Mouse (Mus musculus) CD4-positive, CD25-positive, alpha-beta regulatory T cell, adult 9 weeks (primary cell): ENCODE data around the gene Gm5965. TPM values are rescaled to one million over a fixed set of nuclear protein-coding genes. Genes with fewer than 3 reads are reported as not detected.

Experiments used
- polyA plus RNA-seq: library from polyadenylated mRNA; unstranded; fragments of 100-300 nt; shearing (Covaris generic); gene quantifications from one replicate; pipeline ENCODE4 v1.2.1, GENCODE M21; 2017

The Gm5965 gene
- not detected for polyA plus RNA-seq

GRCm38 (mm10) chr16:88777596-88777995 lies at the start of gene Gm5965:
TSS of gene Gm5965 (plus strand) at chr16:88777896.

DNA sequence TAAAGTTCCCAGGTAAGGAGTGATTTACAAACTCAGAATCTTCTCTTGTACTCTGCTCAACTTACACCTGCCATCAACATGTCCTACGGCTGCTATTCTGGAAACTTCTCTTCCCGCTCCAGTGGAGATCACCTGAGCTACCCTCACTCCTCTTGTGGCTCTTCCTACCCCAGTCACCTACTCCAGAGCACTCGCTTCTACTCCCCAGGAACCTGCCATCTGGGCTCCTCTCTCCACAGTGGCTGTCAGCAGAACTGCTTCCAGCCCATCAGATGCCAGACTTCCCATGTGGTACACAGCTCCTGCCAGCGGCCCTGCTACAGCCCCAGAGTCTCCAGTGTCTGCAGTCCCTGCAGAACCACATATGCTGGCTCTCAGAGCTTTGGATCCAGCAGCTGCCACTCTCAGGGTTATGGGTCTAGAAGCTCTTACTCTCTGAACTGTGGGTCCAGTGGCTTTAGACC lies 48.9 kb upstream of the Gm5965 start, which contains the start of gene Krtap13-1:
Gene Krtap13-1, plus strand, starts transcription at position 51 of the 464 bp plus-strand sequence.

GRCm38 (mm10) chr16:88751535-88751934 lies 26.2 kb upstream of the Gm5965 start, which contains the start of gene Krtap13:
TSS of gene Krtap13 (minus strand) at chr16:88751635.

GRCm38 (mm10) chr16:88758547-88758946 lies 19.1 kb upstream of the Gm5965 start, which contains the start of gene 2310034C09Rik:
TSS of gene 2310034C09Rik (plus strand) at chr16:88758847.

DNA sequence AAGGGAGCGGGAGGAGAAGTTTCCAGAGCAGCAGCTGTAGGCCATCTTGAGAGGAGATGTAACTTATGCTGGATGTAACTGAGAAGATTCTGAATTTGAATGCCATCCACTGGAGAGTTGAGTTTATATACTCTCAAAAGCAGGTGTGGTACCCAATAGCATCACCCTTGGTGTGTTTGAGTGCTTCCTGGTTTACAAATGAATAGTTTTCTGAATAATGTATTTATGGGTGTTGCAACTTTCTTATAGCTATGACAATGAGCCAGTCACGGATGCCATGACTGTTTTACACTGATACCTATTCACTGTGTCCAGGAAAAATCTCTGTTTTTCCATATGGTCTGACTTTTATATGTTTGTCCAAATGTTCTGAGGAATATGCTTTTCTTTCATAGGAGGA lies 3.6 kb upstream of the Gm5965 start, which contains the start of gene 2310057N15Rik:
Gene 2310057N15Rik, minus strand, starts transcription at position 101 of the 400 bp plus-strand sequence.

GRCm38 (mm10) chr16:88811827-88812226 lies 34.1 kb downstream of the Gm5965 start, which contains the start of gene Gm20741:
TSS of gene Gm20741 (minus strand) at chr16:88812220.

DNA sequence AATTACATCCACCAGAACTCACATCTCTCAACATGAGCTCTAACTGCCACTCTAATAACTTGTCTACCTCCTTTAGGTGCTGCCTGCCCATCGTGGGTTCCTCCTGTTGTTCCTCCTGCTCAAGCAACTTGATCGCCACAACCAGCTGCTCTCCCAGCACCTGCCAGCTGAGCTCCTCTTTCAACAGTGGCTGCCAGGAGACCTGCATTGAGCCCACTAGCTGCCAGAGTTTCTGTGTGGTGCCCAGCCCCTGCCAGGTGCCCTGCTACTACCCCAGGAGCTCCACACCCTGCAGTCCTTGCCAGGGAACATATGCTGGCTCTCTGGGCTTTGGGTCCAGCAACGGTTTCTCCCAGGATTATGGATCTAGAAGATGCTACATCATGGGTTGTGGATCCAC lies 42.4 kb downstream of the Gm5965 start, which contains the start of gene Krtap15:
Gene Krtap15, plus strand, starts transcription at position 150 of the 400 bp plus-strand sequence.

GRCm38 (mm10) chr16:88826095-88826652 lies 48.5 kb downstream of the Gm5965 start, which contains the start of gene Krtap14:
TSS of gene Krtap14 (minus strand) at chr16:88826145.

Other genes with a start within 250 kb of the Gm5965 start
- gene Cldn8, start 214.7 kb upstream of the Gm5965 start, polyA plus RNA-seq = not detected
- not detected for gene Krtap24-1, start 165.6 kb upstream of the Gm5965 start, polyA plus RNA-seq
- gene 2310079G19Rik, start 150.2 kb upstream of the Gm5965 start, polyA plus RNA-seq = not detected
- gene Krtap26-1, start 130.1 kb upstream of the Gm5965 start, polyA plus RNA-seq = not detected
- not detected for gene Krtap27-1, start 106.2 kb upstream of the Gm5965 start, polyA plus RNA-seq
- gene 2310061N02Rik, start 69.9 kb upstream of the Gm5965 start, polyA plus RNA-seq = not detected
- gene Krtap13-1, start 49.0 kb upstream of the Gm5965 start, polyA plus RNA-seq = not detected
- not detected for gene Krtap13, start 26.3 kb upstream of the Gm5965 start, polyA plus RNA-seq
- not detected for gene 2310034C09Rik, start 19.0 kb upstream of the Gm5965 start, polyA plus RNA-seq
- not detected for gene 2310057N15Rik, start 3.7 kb upstream of the Gm5965 start, polyA plus RNA-seq
- not detected for gene Gm20741, start 34.3 kb downstream of the Gm5965 start, polyA plus RNA-seq
- not detected for gene Krtap15, start 42.3 kb downstream of the Gm5965 start, polyA plus RNA-seq
- gene Krtap14, start 48.2 kb downstream of the Gm5965 start, polyA plus RNA-seq = not detected
- not detected for gene Krtap19-1, start 91.5 kb downstream of the Gm5965 start, polyA plus RNA-seq
- not detected for gene Krtap19-2, start 96.4 kb downstream of the Gm5965 start, polyA plus RNA-seq
- gene Krtap19-3, start 100.1 kb downstream of the Gm5965 start, polyA plus RNA-seq = not detected
- gene Krtap19-4, start 107.2 kb downstream of the Gm5965 start, polyA plus RNA-seq = not detected
- not detected for gene Krtap19-5, start 118.6 kb downstream of the Gm5965 start, polyA plus RNA-seq
- gene Krtap19-9b, start 154.4 kb downstream of the Gm5965 start, polyA plus RNA-seq = not detected
- not detected for gene Krtap16-3, start 185.0 kb downstream of the Gm5965 start, polyA plus RNA-seq
- not detected for gene Krtap22-2, start 232.9 kb downstream of the Gm5965 start, polyA plus RNA-seq
- not detected for gene Gm10229, start 237.4 kb downstream of the Gm5965 start, polyA plus RNA-seq